Mouse (Mus musculus): Measurements from ENCODE around the gene Kctd12b. TPM values are rescaled to one million over a fixed set of nuclear protein-coding genes. Genes with fewer than 3 reads are reported as not detected.
"Not testable (repeated sequence)": the region's sequence is repeated elsewhere in the genome, so short reads cannot be mapped to it uniquely, and the experiment has no call there.

Kctd12b gene
- polyA plus RNA-seq, 1 experiment from 2014 or later = 3.4 TPM

DNA sequence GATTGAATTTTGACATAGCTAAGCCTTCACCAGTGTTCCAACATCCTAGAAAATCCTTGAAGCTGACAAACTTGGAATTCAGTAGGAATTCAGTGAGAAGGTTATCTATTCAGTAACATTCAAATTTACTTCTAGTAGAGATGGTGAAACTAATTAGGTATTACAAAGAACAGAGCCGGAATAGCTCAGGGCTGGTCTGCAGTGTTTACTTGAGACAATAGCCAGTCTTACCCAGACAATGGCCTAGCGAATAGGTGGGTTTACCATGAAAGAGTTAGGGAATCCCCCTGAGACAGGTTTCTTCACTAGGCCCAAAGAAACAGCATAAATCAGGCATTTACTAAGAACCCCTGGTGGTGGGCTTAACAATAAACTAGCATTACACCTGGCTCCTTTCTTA is 28.0 kb downstream of the Kctd12b start:
- H3K9ac ChIP-seq (ENCODE audit: low read depth, low read length); H3K9me3 ChIP-seq (ENCODE audit: control insufficient read depth, low read length); ATAC-seq; H3K4me3 ChIP-seq (ENCODE audit: low read length); H3K36me3 ChIP-seq (ENCODE audit: control insufficient read depth, insufficient read depth, low read length); H3K27me3 ChIP-seq (replicated peaks; ENCODE audit: control insufficient read depth, insufficient read depth, low read length); H3K4me2 ChIP-seq (ENCODE audit: low read length); H3K27ac ChIP-seq (ENCODE audit: low read depth, low read length); H3K4me1 ChIP-seq (ENCODE audit: control insufficient read depth, insufficient read depth, low read depth, low read length): not testable (repeated sequence)
- 48% methylated on average over 2 of the region's 2 CpGs for WGBS

DNA sequence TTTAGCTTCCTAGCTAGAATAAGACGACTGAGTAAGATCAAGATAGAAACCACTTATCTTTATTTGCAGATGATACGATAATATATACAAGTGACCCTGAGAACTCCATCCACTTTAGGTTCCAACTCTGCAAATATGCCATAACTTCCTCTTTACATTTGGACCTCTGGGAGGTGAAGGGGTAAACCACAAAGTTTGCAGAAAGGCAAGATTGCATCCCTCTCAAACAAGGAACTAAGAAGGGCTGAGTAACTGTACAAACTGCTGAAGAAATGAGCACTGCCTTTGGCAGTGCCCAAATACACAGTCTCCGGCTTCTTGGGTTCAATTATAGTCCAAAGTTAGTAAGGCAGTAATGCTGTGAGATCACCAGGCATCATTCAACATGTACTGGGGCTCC is 31.3 kb downstream of the Kctd12b start:
- Histone ChIP-seq H3K9ac (ENCODE audit: low read depth, low read length) (no peak overlapping the region), H3K4me3 (ENCODE audit: low read length) (no peak overlapping the region), H3K4me1 (ENCODE audit: control insufficient read depth, insufficient read depth, low read depth, low read length) (no peaks in the 10 kb centered on the region), H3K9me3 (ENCODE audit: control insufficient read depth, low read length) (no peaks in the 10 kb centered on the region), H3K27me3 (replicated peaks; ENCODE audit: control insufficient read depth, insufficient read depth, low read length) (no peaks in the 10 kb centered on the region; the same call in 1 of the 2 replicates), H3K27ac (ENCODE audit: low read depth, low read length) (no peak overlapping the region), H3K36me3 (ENCODE audit: control insufficient read depth, insufficient read depth, low read length) (no peaks in the 10 kb centered on the region), H3K4me2 (ENCODE audit: low read length) (no peak overlapping the region)
- ATAC-seq = no peak
- 79% methylated on average over 3 of the region's 3 CpGs for WGBS

DNA sequence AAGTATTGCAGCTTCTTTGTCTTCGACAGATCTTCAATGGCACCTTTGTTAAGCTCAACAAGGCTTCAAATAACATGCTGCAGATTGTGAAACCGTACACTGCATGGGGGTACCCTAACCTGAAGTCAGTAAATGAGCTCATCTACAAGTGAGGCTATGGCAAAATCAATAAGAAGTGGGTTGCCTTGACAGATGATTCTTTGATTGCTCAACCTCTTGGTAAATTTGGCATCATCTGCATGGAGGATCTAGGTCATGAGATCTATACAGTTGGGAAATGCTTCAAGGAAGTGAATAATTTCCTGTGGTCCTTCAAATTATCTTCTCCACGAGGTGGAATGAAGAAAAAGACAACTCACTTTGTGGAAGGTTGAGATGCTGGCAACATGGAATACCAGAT is 39.2 kb downstream of the Kctd12b start:
- H3K27me3 ChIP-seq (replicated peaks; ENCODE audit: control insufficient read depth, insufficient read depth, low read length) = no peaks in the 10 kb centered on the region
- no peak overlapping the region for H3K4me2 ChIP-seq (ENCODE audit: low read length)
- H3K9ac ChIP-seq (ENCODE audit: low read depth, low read length) = no peak overlapping the region
- ATAC-seq = no peak
- H3K27ac ChIP-seq (ENCODE audit: low read depth, low read length) = no peak overlapping the region
- no peaks in the 10 kb centered on the region for H3K36me3 ChIP-seq (ENCODE audit: control insufficient read depth, insufficient read depth, low read length)
- no peak overlapping the region for H3K4me3 ChIP-seq (ENCODE audit: low read length)
- H3K9me3 ChIP-seq (ENCODE audit: control insufficient read depth, low read length) = no peaks in the 10 kb centered on the region
- H3K4me1 ChIP-seq (ENCODE audit: control insufficient read depth, insufficient read depth, low read depth, low read length) = no peaks in the 10 kb centered on the region
- 63% methylated on average over 3 of the region's 3 CpGs for WGBS

GRCm38 (mm10) chrX:153640615-153641014 is 55.6 kb downstream of the Kctd12b start:
- Histone ChIP-seq H3K4me3 (ENCODE audit: low read length) (no peak overlapping the region), H3K36me3 (ENCODE audit: control insufficient read depth, insufficient read depth, low read length) (no peaks in the 10 kb centered on the region), H3K4me2 (ENCODE audit: low read length) (no peak overlapping the region), H3K9ac (ENCODE audit: low read depth, low read length) (no peak overlapping the region), H3K27ac (ENCODE audit: low read depth, low read length) (no peak overlapping the region), H3K4me1 (ENCODE audit: control insufficient read depth, insufficient read depth, low read depth, low read length) (no peaks in the 10 kb centered on the region), H3K9me3 (ENCODE audit: control insufficient read depth, low read length) (no peaks in the 10 kb centered on the region), H3K27me3 (replicated peaks; ENCODE audit: control insufficient read depth, insufficient read depth, low read length) (no peaks in the 10 kb centered on the region)
- 80% methylated on average over 3 of the region's 3 CpGs for WGBS
- no peak for ATAC-seq

- no peak for ATAC-seq
- H3K9me3 ChIP-seq (ENCODE audit: control insufficient read depth, low read length) = no peaks in the 10 kb centered on the region
- no peak overlapping the region for H3K4me3 ChIP-seq (ENCODE audit: low read length)
- no peaks in the 10 kb centered on the region for H3K36me3 ChIP-seq (ENCODE audit: control insufficient read depth, insufficient read depth, low read length)
- no peak overlapping the region for H3K27ac ChIP-seq (ENCODE audit: low read depth, low read length)
- H3K4me1 ChIP-seq (ENCODE audit: control insufficient read depth, insufficient read depth, low read depth, low read length) = no peaks in the 10 kb centered on the region
- no peak overlapping the region for H3K9ac ChIP-seq (ENCODE audit: low read depth, low read length)
- WGBS = 5% methylated on average over 1 of the region's 1 CpGs
- H3K27me3 ChIP-seq (replicated peaks; ENCODE audit: control insufficient read depth, insufficient read depth, low read length) = no peaks in the 10 kb centered on the region
- no peak overlapping the region for H3K4me2 ChIP-seq (ENCODE audit: low read length)
Measured at GRCm38 (mm10) chrX:153636247-153636646, 59.9 kb downstream of the Kctd12b start.

Other genes starting within 250 kb of the Kctd12b start
- 37.7 and 42.9 TPM in 2 replicates for gene Ubqln2, start 198.2 kb downstream of the Kctd12b start, polyA plus RNA-seq (2015; fragmentation: Nextera tagmentation; extraction: Ambion mirVana)
- gene Cypt3, start 137.8 kb downstream of the Kctd12b start, polyA plus RNA-seq (2015; fragmentation: Nextera tagmentation; extraction: Ambion mirVana) = not detected in 2 replicates
- gene Nbdy, start 27.2 kb upstream of the Kctd12b start, polyA plus RNA-seq (2015; fragmentation: Nextera tagmentation; extraction: Ambion mirVana) = 152 and 167 TPM in 2 replicates
- 26.9 and 33.6 TPM in 2 replicates for gene Spin2c, start 135.8 kb upstream of the Kctd12b start, polyA plus RNA-seq (2015; fragmentation: Nextera tagmentation; extraction: Ambion mirVana)

All from hindbrain, embryonic 16.5 days (tissue).